Mouse (Mus musculus) cerebellum, adult 18-20 months (tissue): ENCODE data around the gene Ttc28.

ENCODE experiments used
- DNase-seq, 2 experiments: peaks; one replicate each; pipeline ENCODE4 v3.0.0; 2021

Ttc28 gene

GRCm38 (mm10) chr5:110967483-110968055, 88.0 kb downstream of the Ttc28 start:
- no peak for DNase-seq

GRCm38 (mm10) chr5:110968566-110968965, 89.0 kb downstream of the Ttc28 start:
- DNase-seq = no peak

- no peak for DNase-seq
Measured at GRCm38 (mm10) chr5:110970162-110970780, 90.7 kb downstream of the Ttc28 start.

- no peak for DNase-seq
Measured at GRCm38 (mm10) chr5:110976721-110977120, 97.1 kb downstream of the Ttc28 start.

GRCm38 (mm10) chr5:110977796-110978195, 98.2 kb downstream of the Ttc28 start:
- no peak for DNase-seq

GRCm38 (mm10) chr5:110978461-110978860, 98.9 kb downstream of the Ttc28 start:
- DNase-seq = peak; percentile 68 to 79

- DNase-seq = peak; percentile 30 to 52
Measured at GRCm38 (mm10) chr5:110979011-110979860, 99.6 kb downstream of the Ttc28 start.

- peak in 1 of 2 experiments; percentile 35 for DNase-seq
Measured at GRCm38 (mm10) chr5:110979861-110980346, 100.3 kb downstream of the Ttc28 start.

GRCm38 (mm10) chr5:110980576-110980975, 101.0 kb downstream of the Ttc28 start:
- DNase-seq = no peak

GRCm38 (mm10) chr5:110982436-110982835, 102.8 kb downstream of the Ttc28 start:
- peak; percentile 28 to 43 for DNase-seq

GRCm38 (mm10) chr5:110984136-110984681, 104.6 kb downstream of the Ttc28 start:
- DNase-seq = no peak

- DNase-seq = no peak
Measured at GRCm38 (mm10) chr5:110996835-110997539, 117.4 kb downstream of the Ttc28 start.

GRCm38 (mm10) chr5:110997692-110998091, 118.1 kb downstream of the Ttc28 start:
- peak; percentile 28 for DNase-seq

GRCm38 (mm10) chr5:110998298-110998697, 118.7 kb downstream of the Ttc28 start:
- no peak for DNase-seq

- no peak for DNase-seq
Measured at GRCm38 (mm10) chr5:111000953-111001352, 121.3 kb downstream of the Ttc28 start.

GRCm38 (mm10) chr5:111003220-111003619, 123.6 kb downstream of the Ttc28 start:
- no peak for DNase-seq

- no peak for DNase-seq
Measured at GRCm38 (mm10) chr5:111003750-111004149, 124.1 kb downstream of the Ttc28 start.

GRCm38 (mm10) chr5:111006272-111007135, 126.9 kb downstream of the Ttc28 start:
- peak; percentile 48 to 61 for DNase-seq

- no peak for DNase-seq
Measured at GRCm38 (mm10) chr5:111007136-111007500, 127.5 kb downstream of the Ttc28 start.

- peak; percentile 38 for DNase-seq
Measured at GRCm38 (mm10) chr5:111007900-111008299, 128.3 kb downstream of the Ttc28 start.

GRCm38 (mm10) chr5:111008431-111008830, 128.8 kb downstream of the Ttc28 start:
- DNase-seq = no peak

GRCm38 (mm10) chr5:111011271-111011670, 131.7 kb downstream of the Ttc28 start:
- no peak for DNase-seq
